Mouse (Mus musculus) neural tube, embryonic 11.5 days (tissue): ENCODE data around the gene Snrnp25. TPM values are rescaled to one million over a fixed set of nuclear protein-coding genes. Genes with fewer than 3 reads are reported as not detected.

Experiments
- ATAC-seq: fragments of 200-750 bp; cut with Nextera tagmentation; 2 replicates; pipeline ENCODE4 v1.8.0; 2017; ENCODE audit warnings: moderate number of reproducible peaks, mild to moderate bottlenecking, moderate TSS enrichment, moderate library complexity; ENCODE audit not compliant: insufficient read depth, low FRiP score, low TSS enrichment
- DNase-seq: peaks from one replicate; pipeline ENCODE4 v3.0.0-alpha.2; 2015; ENCODE audit warnings: low spot score
- H3K27ac ChIP-seq: fragments of 300-500 bp; sonication (generic); 2 replicates; pipeline ENCODE4 v1.5.1; 2014; ENCODE audit warnings: low read depth, mild to moderate bottlenecking, low read length
- H3K27me3 ChIP-seq: fragments of 300-500 bp; sonication (generic); 2 replicates; pipeline ENCODE4 v1.6.1; 2014; ENCODE audit warnings: mild to moderate bottlenecking, low read length, mixed read lengths; ENCODE audit not compliant: control insufficient read depth, insufficient read depth
- H3K36me3 ChIP-seq: fragments of 300-500 bp; sonication (generic); 2 replicates; pipeline ENCODE4 v1.6.1; 2014; ENCODE audit warnings: mild to moderate bottlenecking, low read length, moderate library complexity, mixed read lengths; ENCODE audit not compliant: control insufficient read depth, insufficient read depth
- H3K4me1 ChIP-seq: fragments of 300-500 bp; sonication (generic); 2 replicates; pipeline ENCODE4 v1.6.1; 2014; ENCODE audit warnings: low read length, mixed read lengths; ENCODE audit not compliant: control insufficient read depth, insufficient read depth
- H3K4me2 ChIP-seq: fragments of 300-500 bp; sonication (generic); 2 replicates; pipeline ENCODE4 v1.6.1; 2014; ENCODE audit warnings: low read depth, mild to moderate bottlenecking, moderate library complexity
- H3K4me3 ChIP-seq: fragments of 300-500 bp; sonication (generic); 2 replicates; pipeline ENCODE4 v1.5.1; 2014; ENCODE audit warnings: low read depth, low read length
- H3K9ac ChIP-seq: fragments of 300-500 bp; sonication (generic); 2 replicates; pipeline ENCODE4 v1.6.1; 2014; ENCODE audit warnings: mild to moderate bottlenecking, low read length
- H3K9me3 ChIP-seq: fragments of 300-500 bp; sonication (generic); 2 replicates; pipeline ENCODE4 v1.6.1; 2016; ENCODE audit warnings: low read length; ENCODE audit not compliant: control insufficient read depth
- WGBS: fragments of 180-500 bp; shearing (Covaris S2); extraction: QIAGEN DNeasy Blood & Tissue Kit; methylation state at CpG from one replicate; pipeline ENCODE4 v1.1.7; 2014; 5-methylcytosine and 5-hydroxymethylcytosine counted together
- polyA plus RNA-seq: library from polyadenylated mRNA; unstranded; fragments of >200 nt; fragmentation: Nextera tagmentation; extraction: Ambion mirVana; gene quantifications from 2 replicates; pipeline ENCODE4 v1.2.1, GENCODE M21; 2014

The Snrnp25 gene
- polyA plus RNA-seq, 1 experiment from 2014 or later: 73.4 TPM

DNA sequence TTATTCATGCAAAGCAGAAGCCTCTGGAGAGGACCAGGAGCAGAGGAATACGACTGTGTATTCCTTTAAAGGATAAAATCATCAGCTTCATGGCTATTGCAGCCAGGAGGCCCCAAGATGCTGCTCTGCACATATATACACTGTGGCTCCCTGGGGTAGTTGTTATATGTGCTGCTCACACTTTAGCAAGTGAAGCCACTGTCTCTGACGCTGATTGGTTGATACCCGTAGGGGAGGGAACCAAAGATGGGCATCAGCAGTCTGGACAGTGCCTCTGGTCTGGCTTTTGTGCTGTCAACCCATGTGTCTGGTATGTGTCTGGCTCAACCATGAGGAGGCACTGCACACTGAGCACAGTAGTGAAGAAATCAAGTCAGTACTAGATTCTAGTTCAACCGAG lies 38.5 kb upstream of the Snrnp25 start:
- Histone ChIP-seq H3K9ac (no peak overlapping the region), H3K4me1 (0 out of 2 replicates have a peak, but pooled peaks cover 2% of the 10 kb centered on the region), H3K27me3 (no peaks in the 10 kb centered on the region), H3K4me3 (no peak overlapping the region), H3K27ac (no peak overlapping the region), H3K36me3 (no peaks in the 10 kb centered on the region), H3K9me3 (no peaks in the 10 kb centered on the region), H3K4me2 (no peak overlapping the region)
- ATAC-seq: no peak
- WGBS: 86% methylated on average over 4 of the region's 4 CpGs
- no peak for DNase-seq

DNA sequence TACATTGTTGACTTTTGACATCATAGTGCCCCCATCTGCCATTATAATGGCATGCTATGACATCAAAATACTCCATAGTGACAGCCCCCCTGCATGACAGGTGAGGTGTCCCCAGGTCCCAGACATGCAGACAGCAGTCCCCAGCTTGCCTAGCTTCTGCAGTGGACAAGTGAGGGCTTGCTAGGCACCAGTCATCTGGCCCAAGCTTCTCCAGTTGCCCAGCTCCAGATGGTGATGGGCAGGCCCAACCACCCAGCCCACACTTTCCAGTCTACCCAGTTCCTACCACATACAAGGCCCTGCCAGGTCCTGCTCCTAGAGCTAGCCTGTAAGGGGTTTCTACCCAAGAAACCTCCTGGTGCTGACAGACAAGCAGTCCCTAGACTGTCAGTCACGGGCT lies 26.7 kb upstream of the Snrnp25 start:
- H3K36me3 ChIP-seq: no peaks in the 10 kb centered on the region
- H3K27me3 ChIP-seq: no peaks in the 10 kb centered on the region
- H3K4me2 ChIP-seq: no peak overlapping the region
- H3K4me3 ChIP-seq: no peak overlapping the region
- ATAC-seq: no peak
- 71% methylated on average over 1 of the region's 1 CpGs for WGBS
- H3K27ac ChIP-seq: no peak overlapping the region
- no peak for DNase-seq
- H3K9ac ChIP-seq: no peak overlapping the region
- H3K4me1 ChIP-seq: no peaks in the 10 kb centered on the region
- no peaks in the 10 kb centered on the region for H3K9me3 ChIP-seq

DNA sequence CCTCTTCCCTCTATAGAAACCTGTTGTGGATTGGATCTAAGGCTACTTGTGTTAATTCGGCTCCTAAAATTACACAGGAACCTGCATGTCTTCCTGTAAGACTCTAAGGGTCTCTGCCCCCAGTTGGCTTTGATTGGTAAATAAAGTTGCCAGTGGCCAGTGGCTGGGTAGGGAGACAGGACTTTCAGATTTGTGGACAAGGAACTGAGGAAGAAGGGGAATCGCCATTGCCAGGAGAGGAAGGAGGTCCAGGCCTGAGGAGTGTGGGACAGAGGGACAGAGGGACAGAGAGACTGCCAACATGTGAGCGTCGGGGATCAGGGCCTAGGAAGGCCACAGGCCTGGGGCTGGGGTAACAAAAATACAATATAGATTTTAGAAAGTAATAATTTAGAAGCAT lies 24.0 kb upstream of the Snrnp25 start:
- Histone ChIP-seq H3K27me3 (no peaks in the 10 kb centered on the region), H3K36me3 (no peaks in the 10 kb centered on the region), H3K4me3 (no peak overlapping the region), H3K4me1 (no peaks in the 10 kb centered on the region), H3K4me2 (no peak overlapping the region), H3K27ac (no peak overlapping the region), H3K9ac (no peak overlapping the region), H3K9me3 (no peaks in the 10 kb centered on the region)
- ATAC-seq (no peak), DNase-seq (no peak)
- 78% methylated on average over 4 of the region's 4 CpGs for WGBS

GRCm38 (mm10) chr11:32181973-32182868 lies 23.0 kb upstream of the Snrnp25 start:
- 50% methylated on average over 23 of the region's 25 CpGs for WGBS
- no peak for ATAC-seq

DNA sequence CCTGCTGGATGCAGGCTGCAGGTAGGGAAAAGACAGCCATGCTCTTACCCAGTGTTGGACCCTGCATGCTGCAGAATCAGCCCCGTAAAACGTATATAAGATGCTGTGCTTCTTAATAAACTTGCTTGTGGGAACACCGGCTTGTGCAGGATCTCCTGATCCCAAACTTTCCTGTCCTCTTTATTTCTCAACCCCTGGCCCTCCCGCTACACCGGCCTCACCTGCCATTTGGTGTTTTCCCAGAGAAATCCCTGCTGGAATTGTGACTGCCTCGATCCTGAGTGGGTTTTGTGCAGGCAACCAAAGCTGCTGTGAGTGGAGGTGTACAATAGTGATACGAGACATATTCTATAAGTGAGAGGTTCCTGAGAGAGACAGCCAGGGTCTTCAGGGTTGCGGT lies 20.7 kb upstream of the Snrnp25 start:
- Histone ChIP-seq H3K4me1 (no peaks in the 10 kb centered on the region), H3K27ac (no peak overlapping the region), H3K27me3 (no peaks in the 10 kb centered on the region), H3K9me3 (no peaks in the 10 kb centered on the region), H3K4me2 (no peak overlapping the region), H3K36me3 (no peaks in the 10 kb centered on the region), H3K4me3 (no peak overlapping the region), H3K9ac (no peak overlapping the region)
- DNase-seq: no peak
- WGBS: 84% methylated on average over 8 of the region's 8 CpGs
- no peak for ATAC-seq

More at GRCm38 (mm10) chr11:32181973-32182868, 23.0 kb upstream of the Snrnp25 start:
- H3K9ac ChIP-seq: no peak overlapping the region
- H3K27me3 ChIP-seq: no peaks in the 10 kb centered on the region
- peak; percentile 77 for DNase-seq
- H3K27ac ChIP-seq: no peak overlapping the region
- H3K9me3 ChIP-seq: no peaks in the 10 kb centered on the region
- H3K4me2 ChIP-seq: no peak overlapping the region
- no peaks in the 10 kb centered on the region for H3K36me3 ChIP-seq
- no peak overlapping the region for H3K4me3 ChIP-seq
- no peaks in the 10 kb centered on the region for H3K4me1 ChIP-seq

DNA sequence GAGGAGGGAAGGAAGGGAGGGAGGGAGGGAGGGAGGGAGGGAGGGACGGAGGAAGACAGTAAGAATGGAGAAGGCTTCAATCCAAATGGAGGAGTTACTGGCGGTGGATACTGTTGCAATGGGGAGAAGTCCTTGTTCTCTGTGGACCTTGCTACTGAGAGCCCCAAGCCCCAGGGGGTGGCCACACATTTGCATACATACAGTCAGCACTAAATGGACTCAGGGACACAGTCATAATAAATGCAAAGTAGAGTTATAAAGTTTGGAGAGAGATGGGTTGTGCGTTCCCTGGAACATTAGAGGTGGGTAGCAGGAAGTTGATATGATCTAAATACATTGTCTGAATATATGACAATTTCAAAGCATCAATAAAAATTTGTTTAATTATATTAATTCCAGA lies 19.2 kb upstream of the Snrnp25 start:
- Histone ChIP-seq H3K4me3 (no peak overlapping the region), H3K4me1 (no peaks in the 10 kb centered on the region), H3K27ac (no peak overlapping the region), H3K27me3 (no peaks in the 10 kb centered on the region), H3K4me2 (no peak overlapping the region), H3K9ac (no peak overlapping the region), H3K36me3 (no peaks in the 10 kb centered on the region), H3K9me3 (no peaks in the 10 kb centered on the region)
- DNase-seq (no peak), ATAC-seq (no peak)
- WGBS: 82% methylated on average over 3 of the region's 3 CpGs

DNA sequence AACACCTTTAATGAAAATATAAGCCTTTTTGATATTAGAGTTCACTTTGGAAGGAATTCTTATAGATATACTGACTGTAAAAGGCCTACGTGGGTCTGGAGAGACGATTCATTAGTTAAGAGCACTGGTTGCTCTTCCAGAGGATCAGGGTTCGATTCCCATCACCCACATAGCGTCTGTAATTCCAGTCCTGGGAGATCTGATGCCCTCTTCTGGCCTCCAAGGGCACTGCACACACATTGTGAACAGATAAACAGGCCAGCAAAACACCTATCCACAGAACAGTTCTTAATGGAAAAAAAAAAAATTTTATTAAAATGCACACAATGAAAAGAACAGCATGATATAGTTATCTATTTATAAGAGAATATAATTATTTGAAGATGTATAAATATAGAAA lies 18.0 kb upstream of the Snrnp25 start:
- no peak overlapping the region for H3K4me2 ChIP-seq
- no peaks in the 10 kb centered on the region for H3K4me1 ChIP-seq
- no peak overlapping the region for H3K27ac ChIP-seq
- 88% methylated on average over 4 of the region's 4 CpGs for WGBS
- no peaks in the 10 kb centered on the region for H3K36me3 ChIP-seq
- ATAC-seq: no peak
- H3K4me3 ChIP-seq: no peak overlapping the region
- H3K27me3 ChIP-seq: no peaks in the 10 kb centered on the region
- H3K9ac ChIP-seq: no peak overlapping the region
- no peaks in the 10 kb centered on the region for H3K9me3 ChIP-seq
- no peak for DNase-seq

GRCm38 (mm10) chr11:32188881-32189280 lies 16.3 kb upstream of the Snrnp25 start:
- no peak overlapping the region for H3K27ac ChIP-seq
- H3K27me3 ChIP-seq: no peaks in the 10 kb centered on the region
- ATAC-seq (no peak), DNase-seq (no peak)
- 78% methylated on average over 12 of the region's 12 CpGs for WGBS
- H3K9ac ChIP-seq: no peak overlapping the region
- no peaks in the 10 kb centered on the region for H3K36me3 ChIP-seq
- H3K4me2 ChIP-seq: no peak overlapping the region
- H3K4me1 ChIP-seq: no peaks in the 10 kb centered on the region
- no peak overlapping the region for H3K4me3 ChIP-seq
- no peaks in the 10 kb centered on the region for H3K9me3 ChIP-seq

DNA sequence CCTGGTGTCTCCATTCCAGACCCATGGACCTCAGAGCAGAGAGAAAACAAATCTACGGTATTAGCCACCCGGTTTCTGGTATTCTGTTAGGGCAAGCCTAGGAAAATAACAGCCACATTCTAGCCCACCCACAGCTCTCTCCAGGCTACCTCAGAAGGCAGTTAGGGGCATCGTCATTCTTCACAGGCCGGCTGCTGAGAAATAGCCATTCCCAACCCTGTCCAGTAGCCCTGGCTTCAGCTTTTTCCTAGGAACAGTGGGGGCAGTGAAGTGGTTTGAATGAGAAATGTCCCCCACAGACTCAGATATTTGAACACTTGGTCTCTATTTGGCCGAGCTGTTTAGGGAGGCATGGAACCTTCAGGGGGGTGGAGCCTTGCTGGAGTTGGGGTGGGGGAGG lies 15.8 kb upstream of the Snrnp25 start:
- H3K9ac ChIP-seq: no peak overlapping the region
- no peak overlapping the region for H3K27ac ChIP-seq
- no peaks in the 10 kb centered on the region for H3K4me1 ChIP-seq
- H3K4me3 ChIP-seq: no peak overlapping the region
- no peaks in the 10 kb centered on the region for H3K27me3 ChIP-seq
- H3K36me3 ChIP-seq: no peaks in the 10 kb centered on the region
- no peak overlapping the region for H3K4me2 ChIP-seq
- DNase-seq: no peak
- H3K9me3 ChIP-seq: no peaks in the 10 kb centered on the region
- no peak for ATAC-seq
- 58% methylated on average over 5 of the region's 5 CpGs for WGBS
